Mouse (Mus musculus) urinary bladder, postnatal 36 days (tissue): Measurements from ENCODE around the gene Kazn.

Experiments
- DNase-seq, 2 experiments: peaks; one replicate each; pipeline ENCODE4 v3.0.0; 2022; ENCODE audit warnings: low spot score in 2 of 2, mixed read lengths in 1 of 2

The Kazn gene

GRCm38 (mm10) chr4:142127275-142127788 is 111.9 kb downstream of the Kazn start:
- DNase-seq: no peak

GRCm38 (mm10) chr4:142126641-142127274 is 112.4 kb downstream of the Kazn start:
- DNase-seq: no peak

- DNase-seq: no peak
These were observed 118.0 kb downstream of the Kazn start for GRCm38 (mm10) chr4:142121164-142121563.

- DNase-seq: no peak
These were observed 120.7 kb downstream of the Kazn start for GRCm38 (mm10) chr4:142118522-142118921.

GRCm38 (mm10) chr4:142117993-142118392 is 121.2 kb downstream of the Kazn start:
- no peak for DNase-seq

GRCm38 (mm10) chr4:142113306-142113705 is 125.9 kb downstream of the Kazn start:
- DNase-seq: peak; percentile 17 to 26

GRCm38 (mm10) chr4:142103081-142103671 is 136.0 kb downstream of the Kazn start:
- no peak for DNase-seq

- peak; percentile 77 to 80 for DNase-seq
These were observed 140.9 kb downstream of the Kazn start for GRCm38 (mm10) chr4:142098303-142098702.

GRCm38 (mm10) chr4:142097871-142098270 is 141.3 kb downstream of the Kazn start:
- DNase-seq: peak; percentile 53 to 62

- DNase-seq: peak; percentile 43 to 83
These were observed 143.5 kb downstream of the Kazn start for GRCm38 (mm10) chr4:142095513-142096241.

GRCm38 (mm10) chr4:142094386-142094785 is 144.8 kb downstream of the Kazn start:
- no peak for DNase-seq

GRCm38 (mm10) chr4:142091100-142091499 is 148.1 kb downstream of the Kazn start:
- DNase-seq: no peak

- no peak for DNase-seq
These were observed 149.2 kb downstream of the Kazn start for GRCm38 (mm10) chr4:142089966-142090365.

GRCm38 (mm10) chr4:142088836-142089235 is 150.4 kb downstream of the Kazn start:
- no peak for DNase-seq

GRCm38 (mm10) chr4:142088409-142088808 is 150.8 kb downstream of the Kazn start:
- no peak for DNase-seq

GRCm38 (mm10) chr4:142084936-142085563 is 154.2 kb downstream of the Kazn start:
- DNase-seq: no peak

GRCm38 (mm10) chr4:142084131-142084899 is 154.9 kb downstream of the Kazn start, which contains the start of gene Tmem51:
TSS of gene Tmem51 (minus strand) at chr4:142084304.
- peak; percentile 69 to 74 for DNase-seq

- peak; percentile 71 to 76 for DNase-seq
These were observed 155.5 kb downstream of the Kazn start for GRCm38 (mm10) chr4:142083762-142084130.

GRCm38 (mm10) chr4:142083193-142083592 is 156.0 kb downstream of the Kazn start:
- DNase-seq: no peak

- no peak for DNase-seq
These were observed 156.5 kb downstream of the Kazn start for GRCm38 (mm10) chr4:142082703-142083102.

GRCm38 (mm10) chr4:142081631-142082283 is 157.4 kb downstream of the Kazn start:
- DNase-seq: peak in 1 of 2 experiments; percentile 36
